Mouse (Mus musculus) embryonic facial prominence, embryonic 14.5 days (tissue): Measurements from ENCODE around the gene Adgre1. TPM values are rescaled to one million over a fixed set of nuclear protein-coding genes. Genes with fewer than 3 reads are reported as not detected.

Source experiments
- ATAC-seq: fragments of 200-750 bp; cut with Nextera tagmentation; 2 replicates; pipeline ENCODE4 v1.8.0; 2017; ENCODE audit warnings: low read depth, moderate number of reproducible peaks, moderate TSS enrichment
- DNase-seq: peaks from one replicate; pipeline ENCODE4 v3.0.0-alpha.2; 2015; ENCODE audit warnings: low spot score
- H3K27ac ChIP-seq: fragments of 300-500 bp; sonication (generic); replicated peaks from 2 replicates; pipeline ENCODE4 v1.5.1; 2014; ENCODE audit warnings: low read depth, mild to moderate bottlenecking, low read length, moderate library complexity
- H3K27me3 ChIP-seq: fragments of 300-500 bp; sonication (generic); replicated peaks from 2 replicates; pipeline ENCODE4 v1.6.1; 2014; ENCODE audit warnings: low read length; ENCODE audit not compliant: control insufficient read depth, insufficient read depth
- H3K36me3 ChIP-seq: fragments of 300-500 bp; sonication (generic); 2 replicates; pipeline ENCODE4 v1.6.1; 2014; ENCODE audit warnings: low read length, mixed read lengths; ENCODE audit not compliant: control insufficient read depth, insufficient read depth
- H3K4me1 ChIP-seq: fragments of 300-500 bp; sonication (generic); 2 replicates; pipeline ENCODE4 v1.6.1; 2014; ENCODE audit warnings: antibody characterized with exemption, low read length; ENCODE audit not compliant: control insufficient read depth, insufficient read depth
- H3K4me2 ChIP-seq: fragments of 300-500 bp; sonication (generic); 2 replicates; pipeline ENCODE4 v1.6.1; 2014; ENCODE audit warnings: low read depth, mild to moderate bottlenecking, low read length, moderate library complexity, mixed read lengths
- H3K4me3 ChIP-seq: fragments of 300-500 bp; sonication (generic); 2 replicates; pipeline ENCODE4 v1.5.1; 2014; ENCODE audit warnings: low read depth, mild to moderate bottlenecking, low read length
- H3K9ac ChIP-seq: fragments of 300-500 bp; sonication (generic); 2 replicates; pipeline ENCODE4 v1.6.1; 2014; ENCODE audit warnings: low read depth, mild to moderate bottlenecking, low read length, moderate library complexity, mixed read lengths
- H3K9me3 ChIP-seq: fragments of 300-500 bp; sonication (generic); 2 replicates; pipeline ENCODE4 v1.6.1; 2016; ENCODE audit warnings: low read length; ENCODE audit not compliant: control insufficient read depth
- WGBS: fragments of 180-500 bp; shearing (Covaris S2); extraction: QIAGEN DNeasy Blood & Tissue Kit; methylation state at CpG from one replicate; pipeline ENCODE4 v1.1.7; 2014; 5-methylcytosine and 5-hydroxymethylcytosine counted together
- polyA plus RNA-seq: library from polyadenylated mRNA; unstranded; fragments of >200 nt; fragmentation: Nextera tagmentation; extraction: Ambion mirVana; gene quantifications from 2 replicates; pipeline ENCODE4 v1.2.1, GENCODE M21; 2014

Adgre1 gene
- polyA plus RNA-seq, 1 experiment from 2014 or later = 11.5 TPM

- Histone ChIP-seq H3K27me3 (no peaks in the 10 kb centered on the region), H3K9ac (no peak overlapping the region), H3K4me1 (no peaks in the 10 kb centered on the region), H3K9me3 (no peaks in the 10 kb centered on the region), H3K4me2 (no peak overlapping the region), H3K4me3 (no peak overlapping the region), H3K27ac (no peak overlapping the region), H3K36me3 (no peaks in the 10 kb centered on the region)
- 86% methylated on average over 9 of the region's 9 CpGs for WGBS
- ATAC-seq (no peak), DNase-seq (no peak)
Observed at GRCm38 (mm10) chr17:57351107-57351506, 7.4 kb upstream of the Adgre1 start.

GRCm38 (mm10) chr17:57359485-57360241 lies 1.2 kb downstream of the Adgre1 start:
- no peak overlapping the region for H3K4me2 ChIP-seq
- no peaks in the 10 kb centered on the region for H3K4me1 ChIP-seq
- DNase-seq (no peak), ATAC-seq (no peak)
- no peaks in the 10 kb centered on the region for H3K27me3 ChIP-seq
- H3K27ac ChIP-seq = no peak overlapping the region
- no peaks in the 10 kb centered on the region for H3K36me3 ChIP-seq
- no peaks in the 10 kb centered on the region for H3K9me3 ChIP-seq
- no peak overlapping the region for H3K4me3 ChIP-seq
- 86% methylated on average over 11 of the region's 11 CpGs for WGBS
- H3K9ac ChIP-seq = no peak overlapping the region

Other genes with a start within 250 kb of the Adgre1 start
- not detected in 2 replicates for gene Cd70, start 208.9 kb upstream of the Adgre1 start, polyA plus RNA-seq
- 0.08 TPM in 1 of 2 replicates, not detected in the other for gene Tnfsf14, start 164.5 kb upstream of the Adgre1 start, polyA plus RNA-seq
- gene C3, start 130.6 kb upstream of the Adgre1 start, polyA plus RNA-seq = 2.0 and 4.6 TPM in 2 replicates
- 36.9 and 37.1 TPM in 2 replicates for gene Gpr108, start 110.2 kb upstream of the Adgre1 start, polyA plus RNA-seq
- gene Trip10, start 109.2 kb upstream of the Adgre1 start, polyA plus RNA-seq = 32.3 and 36.0 TPM in 2 replicates
- gene Vav1, start 79.6 kb upstream of the Adgre1 start, polyA plus RNA-seq = 4.0 and 4.8 TPM in 2 replicates
- not detected in 2 replicates for gene Vmn2r120, start 186.8 kb downstream of the Adgre1 start, polyA plus RNA-seq